Mouse (Mus musculus) liver, embryonic 14.5 days (tissue): ENCODE measurements around the gene Tpst1. TPM values are rescaled to one million over a fixed set of nuclear protein-coding genes. Genes with fewer than 3 reads are reported as not detected.

Experiments
- ATAC-seq: fragments of 200-750 bp; cut with Nextera tagmentation; 2 replicates; pipeline ENCODE4 v1.8.0; 2017; ENCODE audit warnings: moderate number of reproducible peaks, mild to moderate bottlenecking, moderate library complexity; ENCODE audit not compliant: insufficient read depth
- DNase-seq, 3 experiments: peaks; one replicate each; pipeline ENCODE4 v3.0.0-alpha.2; 2012 to 2013; ENCODE audit warnings: low read depth in 3 of 3, low spot score in 3 of 3
- H3K27ac ChIP-seq: fragments of 300-500 bp; sonication (generic); 2 replicates; pipeline ENCODE4 v1.5.1; 2014; ENCODE audit warnings: moderate library complexity, mild to moderate bottlenecking, control low read depth, inconsistent platforms
- H3K27me3 ChIP-seq: fragments of 300-500 bp; sonication (generic); 2 replicates; pipeline ENCODE4 v1.6.1; 2014; ENCODE audit warnings: mild to moderate bottlenecking, low read length, moderate library complexity; ENCODE audit not compliant: control insufficient read depth, insufficient read depth
- H3K36me3 ChIP-seq: fragments of 300-500 bp; sonication (generic); replicated peaks from 2 replicates; pipeline ENCODE4 v1.6.1; 2014; ENCODE audit warnings: low read depth; ENCODE audit not compliant: control insufficient read depth, insufficient read depth
- H3K4me1 ChIP-seq, 2 experiments: fragments of 200-500 bp in 1 of 2; fragments of 300-500 bp in 1 of 2; sonication (generic) in 1 of 2; replicated peaks; 2 replicates each; pipeline ENCODE4 v1.6.1; 2012 to 2014; ENCODE audit warnings: antibody characterized with exemption in 1 of 2, inconsistent platforms in 1 of 2, low read length in 1 of 2; ENCODE audit not compliant: control insufficient read depth in 2 of 2, insufficient read depth in 2 of 2
- H3K4me2 ChIP-seq: fragments of 300-500 bp; sonication (generic); 2 replicates; pipeline ENCODE4 v1.6.1; 2014; ENCODE audit warnings: low read depth, mild to moderate bottlenecking, control low read depth, moderate library complexity
- H3K4me3 ChIP-seq, 2 experiments: fragments of 200-500 bp in 1 of 2; fragments of 300-500 bp in 1 of 2; sonication (generic) in 1 of 2; 2 replicates each; pipeline ENCODE4 v1.5.1; 2012 to 2014; ENCODE audit warnings: low read depth in 2 of 2, low read length in 2 of 2, mild to moderate bottlenecking in 2 of 2, control low read depth in 1 of 2, inconsistent platforms in 1 of 2, moderate library complexity in 1 of 2; ENCODE audit not compliant: insufficient read depth in 1 of 2
- H3K9ac ChIP-seq: fragments of 300-500 bp; sonication (generic); replicated peaks from 2 replicates; pipeline ENCODE4 v1.6.1; 2014; ENCODE audit warnings: mild to moderate bottlenecking, control low read depth, moderate library complexity
- H3K9me3 ChIP-seq: fragments of 300-500 bp; sonication (generic); 2 replicates; pipeline ENCODE4 v1.6.1; 2016; ENCODE audit warnings: low read length, mixed read lengths; ENCODE audit not compliant: control insufficient read depth
- CTCF ChIP-seq: IDR thresholded peaks from 2 replicates; pipeline ENCODE4 v1.5.1; 2016; ENCODE audit warnings: antibody characterized with exemption, low read depth, control low read depth
- EP300 ChIP-seq: IDR thresholded peaks from 2 replicates; pipeline ENCODE4 v1.6.1; 2016; ENCODE audit warnings: antibody characterized with exemption, low read depth
- WGBS: fragments of 180-500 bp; shearing (Covaris S2); extraction: QIAGEN DNeasy Blood & Tissue Kit; methylation state at CpG from one replicate; pipeline ENCODE4 v1.1.7; 2014; ENCODE audit not compliant: insufficient replicate concordance; 5-methylcytosine and 5-hydroxymethylcytosine counted together
- polyA plus RNA-seq, 2 experiments: library from polyadenylated mRNA; depleted of rRNA in 1 of 2; stranded (reverse) in 1 of 2; unstranded in 1 of 2; fragments of >200 nt; fragmentation: Nextera tagmentation in 1 of 2; extraction: Ambion mirVana in 1 of 2; gene quantifications; 2 replicates each; pipeline versions ENCODE4 v1.2.1 to v1.2.3; 2012 to 2014

Gene Tpst1
- polyA plus RNA-seq (2012; rRNA removed) (8.4 and 10.0 TPM in 2 replicates), polyA plus RNA-seq (2014; fragmentation: Nextera tagmentation; extraction: Ambion mirVana) (22.3 and 22.8 TPM in 2 replicates)

DNA sequence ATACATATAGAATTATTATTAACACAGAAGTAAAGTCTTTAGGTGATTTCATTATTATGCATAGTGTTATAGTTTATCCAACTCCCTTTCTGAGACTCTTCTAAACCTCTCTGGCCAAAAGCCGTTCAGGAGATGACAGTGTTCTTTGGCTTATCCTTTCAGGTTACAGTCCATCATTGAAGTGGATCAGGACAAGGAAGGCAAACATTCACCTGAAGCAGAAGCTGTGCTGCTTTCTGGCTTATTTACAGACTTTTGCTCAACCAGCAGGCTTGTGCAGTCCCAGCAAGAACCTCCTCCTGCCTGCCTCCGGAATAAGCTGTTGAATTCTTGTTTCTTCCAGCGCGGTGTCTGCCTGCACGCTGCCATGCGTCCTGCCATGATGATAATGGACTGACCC, at the start of gene Tpst1:
Tpst1 (plus strand) TSS at position 301 of the 400 bp plus-strand sequence.
- Histone ChIP-seq H3K4me3 (no peak within 1 kb of the TSS), H3K4me2 (no peak within 1 kb of the TSS), H3K9ac (no peak within 1 kb of the TSS), H3K9me3 (no peaks in the 10 kb centered on the region), H3K27me3 (no peaks in the 10 kb centered on the region), H3K36me3 (no peaks in the 10 kb centered on the region), H3K27ac (no peak within 1 kb of the TSS), H3K4me1 (peaks cover 2 to 5% of the 10 kb centered on the region in 2 experiments)
- no peak for DNase-seq
- TF ChIP-seq EP300 (no peak), CTCF (no peak)
- 79% methylated on average over 6 of the region's 6 CpGs for WGBS
- ATAC-seq = no peak

DNA sequence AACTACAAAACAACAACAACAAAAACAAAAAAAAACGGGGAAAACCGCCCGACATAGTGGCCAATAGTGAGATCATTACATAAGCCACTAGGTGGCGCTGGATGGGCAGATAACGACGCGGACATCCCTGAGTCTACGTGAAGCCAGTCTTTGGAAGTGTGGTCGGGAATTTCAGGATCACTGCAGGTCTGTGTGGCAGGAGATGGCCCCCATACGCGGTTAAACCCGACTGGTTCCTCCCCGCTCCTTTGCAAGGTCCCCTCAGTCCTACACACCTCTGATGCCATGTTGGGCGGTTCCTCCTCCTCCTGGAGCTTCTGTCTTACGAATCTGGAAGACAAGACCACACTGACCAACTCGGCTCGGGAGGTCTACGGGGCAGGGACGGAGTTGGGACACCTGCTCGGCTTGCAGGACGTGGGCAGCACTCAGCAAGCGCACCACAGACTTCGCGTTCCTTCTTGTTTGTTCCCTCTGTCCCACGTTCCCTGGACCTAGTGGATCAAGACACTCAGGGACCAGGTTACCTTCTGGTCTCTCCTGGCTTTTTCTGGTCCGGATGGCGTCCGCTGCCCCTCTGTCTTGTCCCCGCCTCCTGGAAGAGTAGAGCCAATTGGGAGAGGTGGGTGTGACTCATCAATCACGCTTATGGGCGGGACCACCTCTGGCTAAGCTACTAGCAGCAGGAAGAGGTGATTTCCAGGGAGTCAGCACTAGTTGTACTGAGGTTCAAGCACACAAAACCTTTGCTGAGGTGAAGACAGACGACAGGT, 49.2 kb upstream of the Tpst1 start:
- Histone ChIP-seq H3K4me2 (peak overlapping the region; percentile 71), H3K36me3 (no peaks in the 10 kb centered on the region), H3K9me3 (no peaks in the 10 kb centered on the region), H3K27ac (peak overlapping the region; percentile 71), H3K27me3 (no peaks in the 10 kb centered on the region), H3K4me1 (peaks cover 0 to 9% of the 10 kb centered on the region in 2 experiments), H3K4me3 (peak overlapping the region; percentile 54 to 71), H3K9ac (peak overlapping the region; percentile 49)
- no peak for TF ChIP-seq EP300
- peak; percentile 94 for TF ChIP-seq CTCF
- under 1% methylated on average over 32 of the region's 32 CpGs for WGBS
- ATAC-seq (peak; percentile 88), DNase-seq (peak; percentile 79 to 89 (median 82))

DNA sequence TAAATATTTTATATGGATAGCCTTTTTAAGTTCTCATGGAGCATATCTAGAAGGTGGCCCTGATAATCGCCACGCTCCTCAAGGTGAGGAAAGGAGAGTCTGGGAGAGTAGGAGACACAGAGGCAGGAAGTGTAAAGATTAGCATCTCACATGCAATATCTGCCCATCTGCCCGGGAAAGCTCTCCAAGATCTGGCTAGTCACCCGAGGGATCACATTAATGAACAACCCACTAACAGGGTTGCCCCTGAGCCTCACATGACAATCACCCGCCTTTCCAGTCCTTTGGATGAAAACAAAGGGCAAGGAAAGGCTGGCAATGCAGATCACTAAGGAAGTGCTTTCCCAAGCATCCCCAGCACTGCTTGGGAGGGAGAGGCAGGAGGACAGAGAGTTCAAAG, 46.0 kb upstream of the Tpst1 start:
- ATAC-seq = no peak
- H3K4me1 ChIP-seq = peaks cover 0 to 16% of the 10 kb centered on the region in 2 experiments
- 48% methylated on average over 5 of the region's 5 CpGs for WGBS

GRCm38 (mm10) chr5:130027696-130028095, 45.4 kb upstream of the Tpst1 start:
- no peak for DNase-seq
- no peaks in the 10 kb centered on the region for H3K9me3 ChIP-seq
- no peak overlapping the region for H3K27ac ChIP-seq
- no peak for TF ChIP-seq CTCF
- no peak for TF ChIP-seq EP300
- H3K4me1 ChIP-seq = peaks cover 0 to 16% of the 10 kb centered on the region in 2 experiments
- H3K27me3 ChIP-seq = no peaks in the 10 kb centered on the region
- 69% methylated on average over 7 of the region's 7 CpGs for WGBS
- no peak overlapping the region for H3K4me2 ChIP-seq
- no peak for ATAC-seq
- no peak overlapping the region for H3K4me3 ChIP-seq
- H3K9ac ChIP-seq = no peak overlapping the region
- no peaks in the 10 kb centered on the region for H3K36me3 ChIP-seq

More for the DNA sequence above, 46.0 kb upstream of the Tpst1 start:
- no peak overlapping the region for H3K4me2 ChIP-seq
- H3K9me3 ChIP-seq = no peaks in the 10 kb centered on the region
- DNase-seq = no peak
- H3K27me3 ChIP-seq = no peaks in the 10 kb centered on the region
- no peaks in the 10 kb centered on the region for H3K36me3 ChIP-seq
- H3K4me3 ChIP-seq = no peak overlapping the region
- no peak overlapping the region for H3K27ac ChIP-seq
- no peak overlapping the region for H3K9ac ChIP-seq
- TF ChIP-seq CTCF = no peak
- no peak for TF ChIP-seq EP300

DNA sequence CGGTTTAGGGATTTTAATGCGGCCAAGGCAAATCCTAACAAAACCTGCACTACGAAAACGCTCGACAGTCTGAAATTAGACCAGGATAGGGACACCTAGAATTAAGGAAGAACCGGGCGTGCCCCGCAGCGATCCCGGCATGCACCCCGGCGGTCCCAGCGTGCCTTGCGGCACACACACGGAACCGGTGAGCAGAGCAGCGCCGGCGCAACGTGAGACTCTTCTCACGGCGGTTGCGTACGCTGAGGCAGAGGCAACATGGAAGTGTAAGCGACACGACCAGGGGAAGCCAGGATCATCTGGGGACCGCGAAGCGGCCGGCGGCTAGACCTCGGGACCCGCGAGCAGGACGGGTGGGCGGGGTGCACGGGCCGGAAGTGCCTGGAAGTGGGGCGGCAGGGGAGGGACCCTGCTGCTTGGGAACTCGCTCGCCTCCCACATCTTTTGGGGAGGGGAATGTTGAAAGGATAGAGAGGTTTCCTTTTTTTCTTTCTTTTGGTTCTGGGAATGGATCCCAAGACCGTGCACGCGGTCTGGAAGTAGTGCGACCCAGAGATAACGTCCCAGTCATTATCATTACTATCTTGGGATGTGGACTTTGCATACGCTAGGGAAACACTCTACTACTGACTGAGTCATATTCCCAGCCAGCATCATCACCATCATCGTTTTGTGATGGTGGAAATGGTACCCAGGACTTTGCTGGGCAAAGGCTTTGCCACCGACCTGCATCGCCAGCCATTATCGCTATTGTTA, 43.8 kb upstream of the Tpst1 start, which contains the start of the genes Asl and Crcp:
Asl (minus strand) TSS at position 106 of the 756 bp plus-strand sequence.
Crcp (plus strand) TSS at position 149 of the 756 bp plus-strand sequence.
- H3K27ac ChIP-seq = peak within 1 kb of the TSS; percentile 80
- H3K27me3 ChIP-seq = no peaks in the 10 kb centered on the region
- peaks cover 6 to 22% of the 10 kb centered on the region in 2 experiments for H3K4me1 ChIP-seq
- H3K4me3 ChIP-seq = peak within 1 kb of the TSS; percentile 92 to 96
- H3K9ac ChIP-seq = peak within 1 kb of the TSS; percentile 91
- no peak for TF ChIP-seq EP300
- no peak for TF ChIP-seq CTCF
- H3K9me3 ChIP-seq = no peaks in the 10 kb centered on the region
- H3K4me2 ChIP-seq = peak within 1 kb of the TSS; percentile 87
- ATAC-seq (peak; percentile 81), DNase-seq (peak; percentile 65 to 69 (median 66))
- WGBS = 2% methylated on average over 51 of the region's 51 CpGs
- H3K36me3 ChIP-seq = no peaks in the 10 kb centered on the region
